Mouse (Mus musculus) CD4-positive, CD25-positive, alpha-beta regulatory T cell, adult 2 months (primary cell): ENCODE results near the gene Prps1l1.

Experiments
- DNase-seq: peaks from one replicate; pipeline ENCODE4 v3.0.0-alpha.2; 2012; ENCODE audit warnings: low read depth, low spot score

Gene Prps1l1

GRCm38 (mm10) chr12:34984461-34984860 lies at the start of gene Prps1l1:
Gene Prps1l1, plus strand, starts transcription at chr12:34984761.
- no peak for DNase-seq

- peak; percentile 37 for DNase-seq
Measured at GRCm38 (mm10) chr12:34937918-34938317, 46.6 kb upstream of the Prps1l1 start.

- DNase-seq, result peak; percentile 62
Measured at GRCm38 (mm10) chr12:34949066-34949706, 35.4 kb upstream of the Prps1l1 start.

GRCm38 (mm10) chr12:34975991-34976390 lies 8.6 kb upstream of the Prps1l1 start:
- peak; percentile 13 for DNase-seq

- no peak for DNase-seq
Measured at GRCm38 (mm10) chr12:34985865-34986264, 1.3 kb downstream of the Prps1l1 start.

- no peak for DNase-seq
Measured at GRCm38 (mm10) chr12:34989537-34990200, 5.1 kb downstream of the Prps1l1 start.

GRCm38 (mm10) chr12:34990387-34990786 lies 5.8 kb downstream of the Prps1l1 start:
- peak; percentile 72 for DNase-seq

GRCm38 (mm10) chr12:34991900-34992299 lies 7.3 kb downstream of the Prps1l1 start:
- DNase-seq, result no peak

GRCm38 (mm10) chr12:34997597-34998182 lies 13.1 kb downstream of the Prps1l1 start:
- DNase-seq, result no peak

- DNase-seq, result no peak
Measured at GRCm38 (mm10) chr12:34998778-34999467, 14.4 kb downstream of the Prps1l1 start.

GRCm38 (mm10) chr12:35000323-35000722 lies 15.8 kb downstream of the Prps1l1 start:
- no peak for DNase-seq

GRCm38 (mm10) chr12:35005748-35006147 lies 21.2 kb downstream of the Prps1l1 start:
- DNase-seq, result no peak

GRCm38 (mm10) chr12:35007851-35008250 lies 23.3 kb downstream of the Prps1l1 start:
- no peak for DNase-seq

GRCm38 (mm10) chr12:35008340-35009137 lies 24.0 kb downstream of the Prps1l1 start:
- no peak for DNase-seq

- DNase-seq, result no peak
Measured at GRCm38 (mm10) chr12:35011462-35011861, 26.9 kb downstream of the Prps1l1 start.

GRCm38 (mm10) chr12:35013950-35014349 lies 29.4 kb downstream of the Prps1l1 start:
- no peak for DNase-seq

GRCm38 (mm10) chr12:35016056-35016455 lies 31.5 kb downstream of the Prps1l1 start:
- peak; percentile 41 for DNase-seq

GRCm38 (mm10) chr12:35016481-35017250 lies 32.1 kb downstream of the Prps1l1 start:
- DNase-seq, result no peak

GRCm38 (mm10) chr12:35018679-35019237 lies 34.2 kb downstream of the Prps1l1 start:
- DNase-seq, result peak; percentile 8

GRCm38 (mm10) chr12:35021285-35021684 lies 36.7 kb downstream of the Prps1l1 start:
- DNase-seq, result peak; percentile 82
